Mouse (Mus musculus) T-helper 2 cell (primary cell): Measurements from ENCODE around the gene Tubgcp2.

Source experiments
- in situ Hi-C: fragments of 300-600 bp; cut with MboI, MseI; formaldehyde crosslinking; loops from one replicate; pipeline ENCODE4 v1.15.1; 2025; ENCODE audit warnings: high pct_unique_total_duplicates

Gene Tubgcp2

DNA sequence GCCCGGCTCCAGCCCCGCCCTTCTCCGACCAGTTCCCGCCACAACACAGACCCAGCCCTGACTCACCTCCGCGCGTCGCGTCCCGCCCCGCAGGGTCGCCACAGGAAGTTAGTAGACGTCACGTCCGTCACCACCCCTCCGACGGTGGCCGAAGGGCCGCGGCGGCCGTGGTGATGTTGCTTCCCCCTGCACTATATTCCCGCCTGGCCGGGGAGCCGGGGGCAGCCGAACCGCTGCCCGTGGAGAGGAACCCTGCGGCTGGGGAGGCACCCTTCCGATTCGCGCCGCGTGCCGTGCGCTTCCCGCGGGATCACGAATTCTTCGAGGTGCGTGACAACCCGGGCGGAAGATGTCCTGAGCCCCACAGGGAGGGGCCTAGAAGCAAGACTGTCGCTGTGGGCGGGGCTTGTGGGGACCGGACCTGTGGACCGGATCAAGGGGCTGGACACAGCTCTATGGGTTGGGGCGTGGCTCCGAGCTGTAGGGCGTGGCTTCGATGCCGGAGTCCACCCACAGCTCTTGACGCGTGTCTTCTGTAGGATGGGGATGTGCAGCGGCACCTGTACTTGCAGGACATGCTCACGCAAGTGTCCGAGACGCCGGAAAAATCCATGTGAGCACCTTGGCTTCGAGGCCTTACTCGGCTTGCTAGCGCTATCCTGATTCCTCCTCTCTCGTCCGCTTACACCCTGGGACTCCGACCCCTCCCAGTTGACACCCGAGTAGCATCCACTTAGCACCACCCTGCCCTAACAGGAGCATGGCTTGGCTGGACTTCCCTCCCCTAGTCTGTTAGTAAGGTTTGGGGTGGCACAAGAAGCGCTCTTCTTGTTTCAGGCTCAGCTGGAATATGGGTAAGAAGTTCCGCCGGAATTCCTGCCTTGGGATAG is at the start of gene Tubgcp2, which contains the start of gene Zfp511:
Gene Tubgcp2, minus strand, starts transcription at position 389 of the 890 bp plus-strand sequence.
Gene Zfp511, plus strand, starts transcription at position 111 of the 890 bp plus-strand sequence.
- in situ Hi-C loops: no loop called here

GRCm38 (mm10) chr7:140082242-140082678 is 45.8 kb upstream of the Tubgcp2 start, which contains the start of gene Caly:
Gene Caly, minus strand, starts transcription at chr7:140082548.
- in situ Hi-C loops: loop anchor here (5.0 kb wide), 1 partner anchor 55 kb away; the partner anchor contains the start of gene Mtg1

DNA sequence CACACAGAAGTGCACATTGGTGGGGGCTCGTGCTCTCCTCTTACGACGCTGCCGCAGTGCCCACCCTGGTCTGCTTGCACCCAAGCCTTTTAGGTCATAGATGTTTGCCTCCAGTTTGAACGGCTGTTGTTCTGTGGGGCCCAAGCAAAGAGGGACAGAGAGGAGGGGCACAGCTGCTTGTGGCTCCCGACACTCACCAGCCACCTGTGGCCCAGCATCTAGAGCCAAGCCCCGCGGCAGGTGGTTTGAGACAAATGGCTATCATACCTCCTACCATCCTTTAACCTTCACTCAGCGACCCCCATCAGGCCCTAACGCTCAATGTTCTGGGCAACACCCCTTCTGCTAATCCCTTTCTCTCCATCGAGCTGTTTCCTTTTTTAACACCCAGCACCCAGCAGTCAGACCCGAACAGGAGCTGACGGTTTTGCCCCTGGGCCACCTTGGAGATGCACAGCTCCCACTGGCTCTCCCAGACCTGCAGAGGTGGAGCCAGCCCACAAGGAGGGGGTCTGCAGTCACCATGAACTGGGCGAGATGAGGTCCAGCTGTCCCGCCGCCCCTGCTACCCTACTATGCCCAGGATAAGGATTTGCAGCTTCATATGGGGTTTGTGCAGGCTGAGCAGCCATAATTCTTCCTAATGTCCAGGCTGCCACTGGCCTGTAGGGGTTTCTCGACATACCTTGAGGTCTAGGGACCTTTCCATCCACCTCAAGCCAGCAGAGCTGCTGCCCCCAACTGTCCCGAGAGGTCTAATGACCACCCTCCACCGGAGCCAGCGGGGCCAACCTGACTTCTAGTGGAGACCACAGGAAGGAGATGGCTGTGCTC is 45.2 kb upstream of the Tubgcp2 start:
- in situ Hi-C loops: loop anchor here (5.0 kb wide), 1 partner anchor 56 kb away; the partner anchor contains the start of gene Mtg1

- in situ Hi-C loops: loop anchor here (5.0 kb wide), 1 partner anchor 57 kb away; the partner anchor contains the start of gene Mtg1
Observed at GRCm38 (mm10) chr7:140080503-140081156, 44.2 kb upstream of the Tubgcp2 start.

GRCm38 (mm10) chr7:140078711-140079110 is 42.2 kb upstream of the Tubgcp2 start:
- in situ Hi-C loops: no loop called here

DNA sequence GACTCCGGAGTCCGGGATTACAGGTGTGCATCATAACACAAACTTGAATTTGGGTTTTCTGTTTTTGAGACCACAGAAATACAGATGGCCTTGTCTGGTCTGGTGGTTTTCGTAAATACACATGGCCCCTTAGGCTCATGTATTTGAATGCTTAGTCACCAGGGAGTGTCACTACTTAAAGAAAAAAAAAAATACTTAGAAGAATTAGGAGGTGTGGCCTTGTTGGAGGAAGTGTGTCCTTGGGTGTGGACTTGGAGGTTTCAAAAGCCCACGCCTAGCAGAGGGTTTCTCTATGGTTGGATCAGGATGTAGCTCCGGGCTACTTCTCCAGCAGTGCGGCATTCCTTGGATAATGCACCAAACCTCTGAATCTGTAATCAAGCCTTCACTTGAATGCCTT is 41.2 kb upstream of the Tubgcp2 start:
- in situ Hi-C loops: no loop called here

DNA sequence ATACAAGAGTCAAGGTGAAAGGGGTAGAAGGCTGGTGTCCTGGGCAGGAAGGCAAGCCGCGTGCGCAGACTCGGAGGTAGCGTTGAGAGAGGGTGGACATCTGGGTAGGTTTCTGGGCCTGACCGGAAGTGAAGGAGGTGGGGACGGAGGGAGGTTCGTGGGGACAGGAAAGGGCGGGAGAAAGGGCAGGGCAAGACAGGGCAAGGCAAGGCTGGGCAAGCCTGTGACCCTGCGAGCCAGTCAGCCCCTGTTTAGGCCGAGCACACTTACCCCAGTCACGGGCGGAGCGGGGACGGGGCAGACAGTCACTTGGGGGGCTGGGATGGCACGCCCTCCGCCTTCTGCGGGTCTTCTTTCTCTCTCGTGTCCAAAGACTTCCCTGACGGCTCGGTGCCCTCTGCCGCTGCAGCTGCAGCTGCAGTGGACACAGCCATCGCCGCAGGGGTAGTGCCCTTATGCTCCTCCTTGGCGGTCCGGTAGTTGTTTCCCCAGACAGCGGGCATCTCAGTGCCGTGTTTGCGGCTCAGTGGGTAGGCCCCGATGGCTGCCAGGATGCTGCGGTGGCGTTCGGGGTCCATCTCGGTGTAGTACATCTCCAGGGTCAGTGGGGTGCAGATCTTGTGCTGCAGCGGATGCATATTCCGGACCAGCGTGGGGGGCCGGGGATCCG is 33.7 kb upstream of the Tubgcp2 start:
- in situ Hi-C loops: loop anchor here (5.0 kb wide), 1 partner anchor 108 kb away; no protein-coding TSS in a partner anchor

DNA sequence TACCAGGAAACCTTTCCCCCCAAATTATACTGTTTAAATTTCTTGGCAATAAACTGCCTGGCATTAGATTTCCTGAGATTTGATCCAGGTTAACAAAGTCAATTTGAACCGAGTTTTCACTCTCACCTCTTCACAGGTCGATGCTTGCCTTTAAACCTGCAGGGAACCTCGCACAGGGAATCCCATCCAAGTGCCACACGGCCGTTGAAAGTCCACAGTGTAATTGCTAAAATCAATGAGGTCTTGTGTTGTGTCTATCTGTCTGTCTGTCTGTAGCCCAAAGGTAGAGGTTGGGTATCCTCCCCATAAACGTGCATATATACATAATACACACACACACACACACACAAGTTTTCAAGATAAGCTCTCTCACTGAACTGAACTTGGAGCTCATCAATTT is 30.9 kb upstream of the Tubgcp2 start:
- in situ Hi-C loops: loop anchor here (10.0 kb wide), 1 partner anchor 337 kb away; the partner anchor contains the start of gene Olfr531

DNA sequence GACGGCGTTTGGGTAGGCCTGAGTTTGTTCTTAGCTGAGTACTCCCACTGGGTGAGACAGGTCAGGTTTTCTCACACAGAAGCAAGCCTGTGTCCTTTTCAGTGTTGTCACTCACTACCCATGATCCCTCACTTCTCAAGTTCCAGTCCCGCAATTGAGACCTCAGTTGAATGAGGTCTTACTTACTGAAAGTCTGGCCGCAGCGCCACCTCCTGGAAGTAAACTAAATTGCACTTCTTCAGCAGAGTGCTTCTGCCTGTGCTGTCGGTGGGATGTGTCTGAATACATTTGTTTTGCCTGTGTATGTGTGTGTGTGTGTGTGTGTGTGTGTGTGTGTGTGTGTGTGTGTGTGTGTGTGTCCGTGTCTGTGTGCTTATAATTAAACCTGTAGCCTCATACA is 26.6 kb upstream of the Tubgcp2 start:
- in situ Hi-C loops: loop anchor here (10.0 kb wide), 1 partner anchor 342 kb away; the partner anchor contains the start of gene Olfr531

GRCm38 (mm10) chr7:140062307-140062706 is 25.8 kb upstream of the Tubgcp2 start:
- in situ Hi-C loops: loop anchor here (10.0 kb wide), 1 partner anchor 342 kb away; the partner anchor contains the start of gene Olfr531

- in situ Hi-C loops: loop anchor here (10.0 kb wide), 1 partner anchor 343 kb away; the partner anchor contains the start of gene Olfr531
Observed at GRCm38 (mm10) chr7:140061832-140062130, 25.3 kb upstream of the Tubgcp2 start.

DNA sequence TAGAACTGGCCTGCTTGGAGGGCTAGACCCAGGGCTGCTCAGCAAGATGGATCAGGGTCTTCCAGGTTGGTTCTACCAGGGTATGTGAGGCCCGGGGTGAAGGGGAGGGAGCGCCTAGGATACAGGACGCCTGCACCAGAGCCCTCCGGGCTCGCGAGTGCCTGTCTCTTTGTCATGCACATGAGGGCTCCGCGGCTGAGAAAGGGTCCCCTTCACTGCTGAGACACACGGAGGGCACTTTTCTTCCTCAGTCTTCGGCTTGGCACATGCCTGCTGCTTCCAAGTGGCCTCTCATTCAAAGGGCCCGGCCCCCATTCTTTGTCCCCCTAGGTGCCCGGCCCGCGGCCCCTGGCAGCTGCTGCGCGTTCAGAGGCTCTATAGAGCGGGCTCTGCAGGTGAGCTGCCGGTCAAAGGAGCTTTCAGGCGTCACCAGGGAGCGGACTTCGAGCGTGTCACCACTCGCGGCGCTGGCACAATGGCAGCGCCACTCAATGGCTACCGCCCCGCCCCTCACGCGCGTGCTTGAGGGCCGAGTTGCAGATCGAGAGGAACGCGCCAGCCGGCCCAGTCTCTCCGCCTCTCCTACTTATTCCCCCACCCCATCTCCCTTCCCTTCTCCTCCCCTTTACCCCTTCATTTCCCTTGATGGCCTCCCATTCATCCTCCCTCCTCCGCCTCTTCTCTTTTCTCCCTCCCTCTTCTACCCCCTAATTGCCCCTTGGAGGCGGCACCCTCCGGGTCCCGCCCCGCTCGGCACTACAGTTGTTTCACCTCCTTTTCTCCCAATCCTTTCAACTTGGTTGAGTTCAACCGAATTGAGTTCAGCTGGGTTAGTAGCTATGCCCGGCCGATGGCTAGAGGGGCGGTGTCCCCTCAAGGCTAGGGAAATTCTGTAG is 24.7 kb upstream of the Tubgcp2 start:
- in situ Hi-C loops: loop anchor here (10.0 kb wide), 1 partner anchor 344 kb away; the partner anchor contains the start of gene Olfr531

GRCm38 (mm10) chr7:140059601-140060000 is 23.1 kb upstream of the Tubgcp2 start:
- in situ Hi-C loops: no loop called here

- in situ Hi-C loops: no loop called here
Observed at GRCm38 (mm10) chr7:140058528-140058927, 22.1 kb upstream of the Tubgcp2 start.

DNA sequence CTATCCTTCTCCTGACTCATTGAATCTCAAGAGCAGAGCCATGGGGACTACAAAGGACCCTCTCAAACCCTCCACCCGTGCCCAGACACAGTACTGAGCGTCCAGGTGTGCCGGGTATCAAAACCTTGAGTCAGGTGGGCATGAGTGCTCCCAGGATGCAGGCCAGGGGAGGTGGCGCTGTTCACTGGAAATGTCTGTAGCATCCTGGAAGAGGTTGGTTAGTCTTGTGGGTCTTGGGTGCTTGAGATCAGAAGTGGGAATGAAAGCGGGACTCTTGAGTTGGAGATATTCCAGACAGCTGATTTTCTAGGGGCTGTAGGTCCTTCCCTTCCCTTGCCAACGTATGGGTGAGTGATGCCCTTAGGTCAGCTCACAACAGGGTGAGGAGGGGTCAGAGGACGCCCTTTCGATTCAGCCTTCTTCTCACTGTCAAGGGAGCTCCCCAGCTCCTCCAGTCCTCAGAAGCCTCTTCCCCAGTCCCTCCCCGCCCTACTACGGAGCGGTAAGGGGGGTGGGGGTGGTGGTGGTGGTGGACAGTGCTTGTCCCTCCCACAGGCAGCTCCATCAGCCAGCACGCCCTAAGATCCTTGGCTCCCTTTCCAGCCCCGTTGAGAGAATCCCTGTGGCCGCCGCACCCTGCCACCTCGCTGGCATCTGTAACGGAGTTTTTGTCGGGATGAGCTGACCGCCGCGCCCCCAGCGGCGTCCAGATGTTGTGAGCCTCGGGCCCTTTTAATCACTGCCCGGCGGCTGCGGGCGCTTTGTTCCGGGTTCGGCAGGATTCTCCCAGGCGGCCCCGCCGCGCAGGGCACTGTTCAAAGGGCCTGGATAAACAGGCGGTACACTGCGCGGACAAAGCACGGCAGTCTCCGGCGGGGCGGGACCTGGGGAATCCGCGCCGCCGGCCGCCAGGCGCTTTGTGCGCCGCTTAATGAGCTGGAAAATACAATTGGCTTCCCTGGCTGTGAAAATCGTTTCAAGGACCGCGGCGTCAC is 21.2 kb upstream of the Tubgcp2 start:
- in situ Hi-C loops: no loop called here

- in situ Hi-C loops: no loop called here
Observed at GRCm38 (mm10) chr7:140054124-140054523, 17.7 kb upstream of the Tubgcp2 start.

- in situ Hi-C loops: no loop called here
Observed at GRCm38 (mm10) chr7:140049115-140049689, 12.7 kb upstream of the Tubgcp2 start.
